Mouse (Mus musculus): ENCODE results near the gene Med26. TPM values are rescaled to one million over a fixed set of nuclear protein-coding genes. Genes with fewer than 3 reads are reported as not detected.

Med26 gene
- 2.9 and 7.0 TPM in 2 replicates for polyA plus RNA-seq (2021; fragmentation: Nextera tagmentation)
- long read RNA-seq, experiment 1, transcript Med26-201 (3 exons, 2,997 nt), result major isoform, 32 of 38 reads
- long read RNA-seq, experiment 1, partial matches to known transcripts, result 0 of 38 reads
- long read RNA-seq, experiment 1, other reads (novel, unspliced or antisense), result 6 of 38 reads
- long read RNA-seq, experiment 2, partial matches to known transcripts, result 0 of 7 reads
- long read RNA-seq, experiment 2, other reads (novel, unspliced or antisense), result 7 of 7 reads

GRCm38 (mm10) chr8:72547802-72548643 lies at the start of gene Med26:
Gene Med26 (minus strand): TSS chr8:72548270.

GRCm38 (mm10) chr8:72571611-72572473 lies 23.8 kb upstream of the Med26 start, which contains the start of gene Tmem38a:
Gene Tmem38a (plus strand): TSS chr8:72572055.

GRCm38 (mm10) chr8:72570633-72571610 lies 22.9 kb upstream of the Med26 start, which contains the start of gene Smim7:
Gene Smim7 (minus strand): TSS chr8:72571088.

GRCm38 (mm10) chr8:72491680-72492621 lies 56.1 kb downstream of the Med26 start, which contains the start of gene Slc35e1:
Gene Slc35e1 (minus strand): TSS chr8:72492614.

GRCm38 (mm10) chr8:72474826-72475546 lies 73.1 kb downstream of the Med26 start, which contains the start of gene Cherp:
Gene Cherp (minus strand): TSS chr8:72475226.

Other genes with a start within 250 kb of the Med26 start
- gene Gm10282, start 243.0 kb downstream of the Med26 start, polyA plus RNA-seq (2021; fragmentation: Nextera tagmentation), result 7.1 and 8.5 TPM in 2 replicates
- 0.70 and 14.4 TPM in 2 replicates for gene Klf2, start 229.2 kb downstream of the Med26 start, polyA plus RNA-seq (2021; fragmentation: Nextera tagmentation)
- gene Eps15l1, start 126.8 kb downstream of the Med26 start, polyA plus RNA-seq (2021; fragmentation: Nextera tagmentation), result 19.7 and 21.9 TPM in 2 replicates
- gene Calr3, start 104.4 kb downstream of the Med26 start, polyA plus RNA-seq (2021; fragmentation: Nextera tagmentation), result 1.0 and 1.5 TPM in 2 replicates
- 6.7 and 7.6 TPM in 2 replicates for gene 1700030K09Rik, start 104.4 kb downstream of the Med26 start, polyA plus RNA-seq (2021; fragmentation: Nextera tagmentation)
- gene Cherp, start 73.0 kb downstream of the Med26 start, polyA plus RNA-seq (2021; fragmentation: Nextera tagmentation), result 16.7 and 33.9 TPM in 2 replicates
- gene Slc35e1, start 55.7 kb downstream of the Med26 start, polyA plus RNA-seq (2021; fragmentation: Nextera tagmentation), result 4.6 and 5.0 TPM in 2 replicates
- 97.9 and 129 TPM in 2 replicates for gene Smim7, start 22.8 kb upstream of the Med26 start, polyA plus RNA-seq (2021; fragmentation: Nextera tagmentation)
- 93.1 and 106 TPM in 2 replicates for gene Tmem38a, start 23.8 kb upstream of the Med26 start, polyA plus RNA-seq (2021; fragmentation: Nextera tagmentation)
- gene Nwd1, start 98.4 kb upstream of the Med26 start, polyA plus RNA-seq (2021; fragmentation: Nextera tagmentation), result 4.0 and 5.1 TPM in 2 replicates
- gene Sin3b, start 175.0 kb upstream of the Med26 start, polyA plus RNA-seq (2021; fragmentation: Nextera tagmentation), result 43.6 and 50.6 TPM in 2 replicates
- gene F2rl3, start 213.6 kb upstream of the Med26 start, polyA plus RNA-seq (2021; fragmentation: Nextera tagmentation), result 0.15 TPM in 1 of 2 replicates, not detected in the other

Data from left cerebral cortex, adult 6 months (tissue).